Mouse (Mus musculus) urinary bladder, postnatal 25 days (tissue): Measurements from ENCODE around the gene Gfpt1.

Experiments used
- DNase-seq: peaks from one replicate; pipeline ENCODE4 v3.0.0; 2022; ENCODE audit warnings: low spot score

The Gfpt1 gene

GRCm38 (mm10) chr6:87139796-87140553, 97.3 kb downstream of the Gfpt1 start:
- no peak for DNase-seq
